Mouse (Mus musculus): ENCODE measurements around the gene Mag. TPM values are rescaled to one million over a fixed set of nuclear protein-coding genes. Genes with fewer than 3 reads are reported as not detected.

Mag gene
- polyA plus RNA-seq (2015; fragmentation: Nextera tagmentation; extraction: Ambion mirVana) = 0.14 and 0.29 TPM in 2 replicates

- H3K36me3 ChIP-seq = no peaks in the 10 kb centered on the region
- H3K27ac ChIP-seq = no peak within 1 kb of the TSS
- WGBS = 70% methylated on average over 8 of the region's 8 CpGs
- H3K4me2 ChIP-seq = no peak within 1 kb of the TSS
- peaks cover 10% of the 10 kb centered on the region; the same call in 1 of the 2 replicates for H3K27me3 ChIP-seq
- 0 out of 2 replicates have a peak, but pooled peaks have one; percentile 9 for ATAC-seq (replicated peaks; ENCODE audit: insufficient number of reproducible peaks, insufficient read depth, low FRiP score, low read depth)
- no peaks in the 10 kb centered on the region for H3K9me3 ChIP-seq (replicated peaks)
- H3K4me1 ChIP-seq (replicated peaks) = 0 out of 2 replicates have a peak, but pooled peaks cover 8% of the 10 kb centered on the region
- H3K9ac ChIP-seq = no peak within 1 kb of the TSS
- H3K4me3 ChIP-seq = no peak within 1 kb of the TSS
These were observed at the start of gene Mag for GRCm38 (mm10) chr7:30914732-30915131. TSS of gene Mag (minus strand) at chr7:30914873.

GRCm38 (mm10) chr7:30964366-30964765 lies 49.7 kb upstream of the Mag start:
- Histone ChIP-seq H3K9me3 (replicated peaks) (no peaks in the 10 kb centered on the region), H3K27me3 (no peaks in the 10 kb centered on the region), H3K4me1 (replicated peaks) (peaks cover 13% of the 10 kb centered on the region), H3K4me2 (no peak overlapping the region), H3K9ac (no peak overlapping the region), H3K4me3 (no peak overlapping the region), H3K36me3 (no peaks in the 10 kb centered on the region), H3K27ac (no peak overlapping the region)
- 86% methylated on average over 7 of the region's 7 CpGs for WGBS
- ATAC-seq (replicated peaks; ENCODE audit: insufficient number of reproducible peaks, insufficient read depth, low FRiP score, low read depth) = no peak

GRCm38 (mm10) chr7:30962862-30963261 lies 48.2 kb upstream of the Mag start:
- ATAC-seq (replicated peaks; ENCODE audit: insufficient number of reproducible peaks, insufficient read depth, low FRiP score, low read depth) = no peak
- no peak overlapping the region for H3K4me3 ChIP-seq
- no peaks in the 10 kb centered on the region for H3K27me3 ChIP-seq
- no peak overlapping the region for H3K4me2 ChIP-seq
- H3K9ac ChIP-seq = no peak overlapping the region
- H3K9me3 ChIP-seq (replicated peaks) = no peaks in the 10 kb centered on the region
- H3K36me3 ChIP-seq = no peaks in the 10 kb centered on the region
- peaks cover 22% of the 10 kb centered on the region for H3K4me1 ChIP-seq (replicated peaks)
- WGBS = 88% methylated on average over 5 of the region's 5 CpGs
- H3K27ac ChIP-seq = no peak overlapping the region

- Histone ChIP-seq H3K4me1 (replicated peaks) (peaks cover 32% of the 10 kb centered on the region), H3K9ac (no peak overlapping the region), H3K27ac (no peak overlapping the region), H3K4me2 (no peak overlapping the region), H3K27me3 (no peaks in the 10 kb centered on the region), H3K4me3 (no peak overlapping the region), H3K36me3 (peaks cover 2% of the 10 kb centered on the region), H3K9me3 (replicated peaks) (no peaks in the 10 kb centered on the region)
- no peak for ATAC-seq (replicated peaks; ENCODE audit: insufficient number of reproducible peaks, insufficient read depth, low FRiP score, low read depth)
- WGBS = 86% methylated on average over 6 of the region's 6 CpGs
These were observed 45.2 kb upstream of the Mag start for GRCm38 (mm10) chr7:30959786-30960349.

GRCm38 (mm10) chr7:30958866-30959487 lies 44.3 kb upstream of the Mag start:
- Histone ChIP-seq H3K27ac (no peak overlapping the region), H3K36me3 (peaks cover 10% of the 10 kb centered on the region), H3K9ac (no peak overlapping the region), H3K4me2 (no peak overlapping the region), H3K4me3 (no peak overlapping the region), H3K27me3 (no peaks in the 10 kb centered on the region), H3K4me1 (replicated peaks) (peaks cover 32% of the 10 kb centered on the region), H3K9me3 (replicated peaks) (no peaks in the 10 kb centered on the region)
- no peak for ATAC-seq (replicated peaks; ENCODE audit: insufficient number of reproducible peaks, insufficient read depth, low FRiP score, low read depth)
- 94% methylated on average over 9 of the region's 9 CpGs for WGBS

GRCm38 (mm10) chr7:30958109-30958865 lies 43.6 kb upstream of the Mag start:
- peak overlapping the region; percentile 96 for H3K4me3 ChIP-seq
- WGBS = 71% methylated on average over 28 of the region's 28 CpGs
- ATAC-seq (replicated peaks; ENCODE audit: insufficient number of reproducible peaks, insufficient read depth, low FRiP score, low read depth) = no peak
- H3K27ac ChIP-seq = peak overlapping the region; percentile 99
- peak overlapping the region; percentile 91 for H3K4me2 ChIP-seq
- H3K36me3 ChIP-seq = peaks cover 17% of the 10 kb centered on the region
- H3K9ac ChIP-seq = peak overlapping the region; percentile 98
- H3K27me3 ChIP-seq = no peaks in the 10 kb centered on the region
- H3K9me3 ChIP-seq (replicated peaks) = no peaks in the 10 kb centered on the region
- peaks cover 27% of the 10 kb centered on the region for H3K4me1 ChIP-seq (replicated peaks)

GRCm38 (mm10) chr7:30957367-30957783 lies 42.7 kb upstream of the Mag start:
- H3K27me3 ChIP-seq = no peaks in the 10 kb centered on the region
- peaks cover 27% of the 10 kb centered on the region for H3K36me3 ChIP-seq
- H3K4me3 ChIP-seq = peak overlapping the region; percentile 96
- peak overlapping the region; percentile 91 for H3K4me2 ChIP-seq
- peak overlapping the region; percentile 98 for H3K9ac ChIP-seq
- H3K27ac ChIP-seq = peak overlapping the region; percentile 99
- ATAC-seq (replicated peaks; ENCODE audit: insufficient number of reproducible peaks, insufficient read depth, low FRiP score, low read depth) = peak; percentile 66
- under 1% methylated on average over 43 of the region's 43 CpGs for WGBS
- no peaks in the 10 kb centered on the region for H3K9me3 ChIP-seq (replicated peaks)
- peaks cover 24% of the 10 kb centered on the region for H3K4me1 ChIP-seq (replicated peaks)

- Histone ChIP-seq H3K9me3 (replicated peaks) (no peaks in the 10 kb centered on the region), H3K27ac (peak within 1 kb of the TSS; percentile 99), H3K4me3 (peak within 1 kb of the TSS; percentile 96), H3K36me3 (peaks cover 32% of the 10 kb centered on the region), H3K9ac (peak within 1 kb of the TSS; percentile 98), H3K4me1 (replicated peaks) (peaks cover 22% of the 10 kb centered on the region), H3K27me3 (no peaks in the 10 kb centered on the region), H3K4me2 (peak within 1 kb of the TSS; percentile 91)
- ATAC-seq (replicated peaks; ENCODE audit: insufficient number of reproducible peaks, insufficient read depth, low FRiP score, low read depth) = peak; percentile 71
- under 1% methylated on average over 56 of the region's 82 CpGs for WGBS
These were observed 42.2 kb upstream of the Mag start, which contains the start of gene Usf2 for GRCm38 (mm10) chr7:30956756-30957366. TSS of gene Usf2 (minus strand) at chr7:30956803.

- Histone ChIP-seq H3K9ac (peak overlapping the region; percentile 98), H3K4me1 (replicated peaks) (peaks cover 22% of the 10 kb centered on the region), H3K4me3 (peak overlapping the region; percentile 96), H3K4me2 (peak overlapping the region; percentile 91), H3K9me3 (replicated peaks) (no peaks in the 10 kb centered on the region), H3K27me3 (no peaks in the 10 kb centered on the region), H3K36me3 (peaks cover 36% of the 10 kb centered on the region), H3K27ac (peak overlapping the region; percentile 99)
- ATAC-seq (replicated peaks; ENCODE audit: insufficient number of reproducible peaks, insufficient read depth, low FRiP score, low read depth) = peak; percentile 47
- WGBS = under 1% methylated on average over 43 of the region's 49 CpGs
These were observed 41.7 kb upstream of the Mag start for GRCm38 (mm10) chr7:30956357-30956751.

- H3K27me3 ChIP-seq = no peaks in the 10 kb centered on the region
- peaks cover 39% of the 10 kb centered on the region for H3K36me3 ChIP-seq
- H3K4me1 ChIP-seq (replicated peaks) = peaks cover 22% of the 10 kb centered on the region
- peak overlapping the region; percentile 98 for H3K9ac ChIP-seq
- no peaks in the 10 kb centered on the region for H3K9me3 ChIP-seq (replicated peaks)
- ATAC-seq (replicated peaks; ENCODE audit: insufficient number of reproducible peaks, insufficient read depth, low FRiP score, low read depth) = peak; percentile 68
- peak overlapping the region; percentile 91 for H3K4me2 ChIP-seq
- peak overlapping the region; percentile 96 for H3K4me3 ChIP-seq
- WGBS = under 1% methylated on average over 62 of the region's 64 CpGs
- H3K27ac ChIP-seq = peak overlapping the region; percentile 99
These were observed 41.1 kb upstream of the Mag start for GRCm38 (mm10) chr7:30955584-30956356.
